Mouse (Mus musculus): ENCODE data around the gene Galnt17. TPM values are rescaled to one million over a fixed set of nuclear protein-coding genes. Genes with fewer than 3 reads are reported as not detected.

The Galnt17 gene
- 1.6 and 1.7 TPM in 2 replicates for polyA plus RNA-seq (2012; rRNA removed)

GRCm38 (mm10) chr5:131308397-131308796 lies at the start of gene Galnt17:
Gene Galnt17, minus strand, starts transcription at chr5:131308497.
- DNase-seq (ENCODE audit: low read depth): no peak

- no peak for DNase-seq (ENCODE audit: low read depth)
These were observed 26.2 kb upstream of the Galnt17 start for GRCm38 (mm10) chr5:131334536-131334935.

GRCm38 (mm10) chr5:131321286-131321685 lies 13.0 kb upstream of the Galnt17 start:
- DNase-seq (ENCODE audit: low read depth): no peak

GRCm38 (mm10) chr5:131319605-131320004 lies 11.3 kb upstream of the Galnt17 start:
- DNase-seq (ENCODE audit: low read depth): no peak

GRCm38 (mm10) chr5:131319141-131319540 lies 10.8 kb upstream of the Galnt17 start:
- no peak for DNase-seq (ENCODE audit: low read depth)

GRCm38 (mm10) chr5:131315016-131315415 lies 6.7 kb upstream of the Galnt17 start:
- no peak for DNase-seq (ENCODE audit: low read depth)

- no peak for DNase-seq (ENCODE audit: low read depth)
These were observed 593 bp downstream of the Galnt17 start for GRCm38 (mm10) chr5:131307656-131308151.

GRCm38 (mm10) chr5:131306908-131307655 lies 1.2 kb downstream of the Galnt17 start:
- no peak for DNase-seq (ENCODE audit: low read depth)

- DNase-seq (ENCODE audit: low read depth): no peak
These were observed 1.9 kb downstream of the Galnt17 start for GRCm38 (mm10) chr5:131306321-131306907.

GRCm38 (mm10) chr5:131305223-131305622 lies 3.1 kb downstream of the Galnt17 start:
- DNase-seq (ENCODE audit: low read depth): no peak

- no peak for DNase-seq (ENCODE audit: low read depth)
These were observed 6.8 kb downstream of the Galnt17 start for GRCm38 (mm10) chr5:131301526-131301925.

GRCm38 (mm10) chr5:131293726-131294449 lies 14.4 kb downstream of the Galnt17 start:
- no peak for DNase-seq (ENCODE audit: low read depth)

- DNase-seq (ENCODE audit: low read depth): no peak
These were observed 21.2 kb downstream of the Galnt17 start for GRCm38 (mm10) chr5:131287091-131287490.

- no peak for DNase-seq (ENCODE audit: low read depth)
These were observed 21.6 kb downstream of the Galnt17 start for GRCm38 (mm10) chr5:131286680-131287079.

- DNase-seq (ENCODE audit: low read depth): no peak
These were observed 27.9 kb downstream of the Galnt17 start for GRCm38 (mm10) chr5:131280349-131280748.

- DNase-seq (ENCODE audit: low read depth): no peak
These were observed 29.0 kb downstream of the Galnt17 start for GRCm38 (mm10) chr5:131279286-131279685.

- no peak for DNase-seq (ENCODE audit: low read depth)
These were observed 31.1 kb downstream of the Galnt17 start for GRCm38 (mm10) chr5:131277227-131277626.

GRCm38 (mm10) chr5:131266291-131266690 lies 42.0 kb downstream of the Galnt17 start:
- no peak for DNase-seq (ENCODE audit: low read depth)

GRCm38 (mm10) chr5:131264145-131264544 lies 44.2 kb downstream of the Galnt17 start:
- no peak for DNase-seq (ENCODE audit: low read depth)

GRCm38 (mm10) chr5:131250701-131251636 lies 57.3 kb downstream of the Galnt17 start:
- DNase-seq (ENCODE audit: low read depth): no peak

GRCm38 (mm10) chr5:131248416-131248815 lies 59.9 kb downstream of the Galnt17 start:
- DNase-seq (ENCODE audit: low read depth): no peak

Data from gonadal fat pad, adult 2 months (tissue).